Mouse (Mus musculus): ENCODE results near the gene Gm21985. TPM values are rescaled to one million over a fixed set of nuclear protein-coding genes. Genes with fewer than 3 reads are reported as not detected.

The Gm21985 gene
- total RNA-seq (2015; ENCODE audit: low replicate concordance) = 1.4 TPM in 1 of 2 replicates, not detected in the other
- total RNA-seq (2017; ENCODE audit: low replicate concordance) = 1.3 and 9.0 TPM in 2 replicates

DNA sequence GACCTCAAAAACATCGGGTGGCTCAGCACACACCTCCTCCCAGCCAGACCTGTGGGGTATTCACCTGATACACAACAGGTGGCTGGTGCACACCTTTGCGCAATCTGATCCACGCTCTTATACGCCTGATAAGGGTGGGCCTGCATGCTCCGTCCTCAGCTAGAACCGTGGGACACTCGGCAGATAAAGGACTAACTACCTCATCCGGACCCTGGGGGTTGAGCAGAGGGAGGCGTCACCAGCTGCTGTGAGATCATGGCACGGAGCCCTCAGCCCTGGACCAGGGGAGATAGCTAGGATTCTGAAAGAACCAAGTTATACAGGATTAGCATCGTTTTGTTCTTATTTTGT, at the start of gene Gm21985:
TSS of gene Gm21985 (plus strand) at position 73 of the 351 bp plus-strand sequence.
- ATAC-seq (replicated peaks; ENCODE audit: low FRiP score, poor library complexity, severe bottlenecking) = peak; percentile 61

- ATAC-seq (replicated peaks; ENCODE audit: low FRiP score, poor library complexity, severe bottlenecking) = no peak
Observed at GRCm38 (mm10) chr2:112217614-112218013, 48.5 kb upstream of the Gm21985 start.

- ATAC-seq (replicated peaks; ENCODE audit: low FRiP score, poor library complexity, severe bottlenecking) = no peak
Observed at GRCm38 (mm10) chr2:112220880-112221279, 45.2 kb upstream of the Gm21985 start.

GRCm38 (mm10) chr2:112222607-112223006, 43.5 kb upstream of the Gm21985 start:
- no peak for ATAC-seq (replicated peaks; ENCODE audit: low FRiP score, poor library complexity, severe bottlenecking)

DNA sequence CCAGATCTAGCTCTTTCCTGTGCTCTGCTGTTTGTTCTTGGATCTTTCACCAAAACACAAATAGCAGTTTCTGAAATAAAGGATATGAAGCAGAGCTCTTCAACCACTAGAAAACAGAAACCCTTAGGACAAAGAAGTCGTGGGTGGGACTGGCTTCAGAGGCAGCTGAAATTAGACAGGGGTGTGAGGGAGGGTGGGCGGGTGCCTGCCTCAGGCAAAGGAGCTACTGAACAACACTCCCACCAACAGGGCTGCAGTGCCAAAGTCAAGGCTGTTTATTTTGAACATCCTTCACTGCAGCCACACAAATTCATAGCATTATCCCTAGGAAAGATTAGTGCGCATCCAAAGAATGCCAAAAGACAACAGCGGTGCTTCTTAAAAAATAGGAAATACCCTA, 41.8 kb upstream of the Gm21985 start:
- ATAC-seq (replicated peaks; ENCODE audit: low FRiP score, poor library complexity, severe bottlenecking) = no peak

GRCm38 (mm10) chr2:112232623-112233022, 33.5 kb upstream of the Gm21985 start:
- no peak for ATAC-seq (replicated peaks; ENCODE audit: low FRiP score, poor library complexity, severe bottlenecking)

DNA sequence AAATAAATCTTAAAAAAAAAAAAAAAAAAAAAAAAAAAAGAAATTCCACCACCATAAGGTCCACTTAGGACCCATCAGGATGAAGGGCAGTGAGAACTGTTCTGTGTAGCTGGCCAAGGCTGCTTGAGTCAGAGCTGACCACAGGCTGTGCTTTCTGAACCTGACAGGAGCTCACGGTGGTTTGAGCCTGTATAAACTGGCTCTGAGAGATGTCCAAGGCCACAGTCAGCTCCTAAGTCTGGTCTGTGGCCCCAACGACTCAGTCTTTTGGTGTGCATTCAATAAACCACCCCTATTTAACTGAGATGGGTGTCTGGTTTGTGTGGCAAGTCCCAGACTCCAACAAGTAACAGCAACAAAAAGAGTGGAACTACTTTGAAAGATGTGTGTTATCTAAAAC, 29.5 kb upstream of the Gm21985 start:
- ATAC-seq (replicated peaks; ENCODE audit: low FRiP score, poor library complexity, severe bottlenecking) = no peak

GRCm38 (mm10) chr2:112238006-112238405, 28.1 kb upstream of the Gm21985 start:
- ATAC-seq (replicated peaks; ENCODE audit: low FRiP score, poor library complexity, severe bottlenecking) = no peak

DNA sequence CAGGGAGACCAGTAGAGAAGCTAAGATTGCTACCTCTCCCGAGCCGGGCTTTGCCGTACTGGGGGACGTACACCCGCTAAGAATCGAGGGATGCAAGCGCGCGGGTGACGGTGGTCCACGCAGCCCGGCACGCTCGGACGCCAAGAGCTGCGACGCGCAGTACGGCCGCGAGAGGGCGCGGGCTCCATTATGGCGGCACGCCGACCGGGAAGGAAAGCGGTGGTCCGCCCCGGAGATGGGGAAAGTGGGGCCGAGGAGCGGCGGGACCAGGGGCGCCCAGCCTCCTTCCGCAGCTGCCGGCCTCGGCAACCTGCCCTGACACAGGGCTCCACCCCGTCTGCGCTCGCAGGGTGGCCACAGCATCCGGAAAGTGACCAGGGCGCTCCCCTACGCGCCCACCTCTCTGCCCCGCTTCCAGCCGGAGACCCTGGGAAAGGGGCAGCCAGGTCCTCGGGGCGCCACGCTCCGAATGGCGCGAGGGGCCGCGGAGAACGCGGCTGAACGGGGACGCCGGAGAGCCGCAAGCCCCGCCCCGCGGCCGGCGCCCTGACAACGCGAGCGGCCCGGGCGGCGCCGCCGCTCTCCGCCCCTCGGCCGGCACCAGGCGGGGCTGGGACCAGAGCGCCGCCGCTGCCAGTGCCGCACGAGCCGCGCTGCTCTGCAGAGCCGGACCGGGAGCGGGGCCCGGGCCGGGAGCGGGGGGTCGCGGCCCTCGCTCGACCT, 26.7 kb upstream of the Gm21985 start, which contains the start of gene Lpcat4:
TSS of gene Lpcat4 (plus strand) at position 257 of the 723 bp plus-strand sequence.
- peak; percentile 88 for ATAC-seq (replicated peaks; ENCODE audit: low FRiP score, poor library complexity, severe bottlenecking)

GRCm38 (mm10) chr2:112239935-112240721, 26.0 kb upstream of the Gm21985 start:
- no peak for ATAC-seq (replicated peaks; ENCODE audit: low FRiP score, poor library complexity, severe bottlenecking)

DNA sequence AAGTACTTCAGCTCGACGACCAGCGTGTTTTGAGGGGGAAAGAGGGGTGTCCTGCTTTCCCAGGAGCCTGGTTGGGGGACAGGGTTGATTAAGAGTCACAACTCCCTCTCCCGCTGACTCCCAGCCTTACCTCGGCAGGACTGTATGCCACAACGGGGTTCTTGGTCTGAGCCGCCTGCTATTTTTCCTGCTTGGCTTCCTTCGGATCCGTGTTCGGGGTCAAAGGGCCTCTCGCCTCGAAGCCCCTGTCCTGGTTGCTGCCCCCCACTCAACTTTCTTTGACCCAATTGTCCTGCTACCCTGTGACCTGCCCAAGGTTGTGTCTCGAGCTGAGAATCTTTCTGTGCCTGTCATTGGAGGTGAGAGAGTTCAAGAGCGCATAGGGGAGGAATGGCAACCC, 24.3 kb upstream of the Gm21985 start:
- no peak for ATAC-seq (replicated peaks; ENCODE audit: low FRiP score, poor library complexity, severe bottlenecking)

GRCm38 (mm10) chr2:112245307-112245706, 20.8 kb upstream of the Gm21985 start:
- no peak for ATAC-seq (replicated peaks; ENCODE audit: low FRiP score, poor library complexity, severe bottlenecking)

DNA sequence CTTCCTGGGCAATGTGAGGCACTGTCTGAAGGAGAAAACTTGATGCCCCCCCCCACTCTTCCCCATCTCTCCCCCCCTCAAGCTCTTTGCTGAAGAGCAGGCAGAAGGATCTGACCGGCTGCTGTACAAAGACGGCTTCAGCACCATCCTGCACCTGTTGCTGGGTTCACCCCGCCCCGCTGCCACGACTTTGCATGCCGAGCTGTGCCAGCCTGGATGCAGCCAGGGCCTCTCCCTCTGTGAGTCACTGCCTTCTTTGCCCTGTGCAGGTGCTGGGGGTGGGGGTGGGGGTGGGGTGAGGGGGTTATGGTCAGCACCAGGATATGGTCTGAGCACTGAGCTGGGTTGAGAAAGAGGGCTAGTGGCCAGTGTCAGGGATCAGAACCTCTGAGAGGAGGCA, 19.9 kb upstream of the Gm21985 start:
- no peak for ATAC-seq (replicated peaks; ENCODE audit: low FRiP score, poor library complexity, severe bottlenecking)

DNA sequence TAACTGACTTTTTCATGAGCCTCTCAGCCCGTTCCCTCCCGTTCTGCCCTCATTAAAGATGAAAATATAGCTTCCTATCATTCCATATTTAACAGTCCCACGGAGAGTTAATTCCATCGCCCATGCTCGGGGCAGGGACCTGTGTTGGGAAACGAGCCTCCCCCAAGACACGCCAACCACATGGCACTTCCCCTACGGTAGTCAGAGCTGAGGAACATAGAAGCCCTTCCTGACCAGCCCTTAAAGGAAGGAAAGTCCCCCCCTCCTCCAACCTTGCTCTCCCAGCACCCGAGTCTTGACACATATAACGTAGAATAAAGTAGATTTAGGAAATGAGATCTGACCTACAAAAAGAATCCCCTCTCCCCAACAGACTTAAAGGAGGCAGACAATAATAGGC, 18.8 kb upstream of the Gm21985 start:
- ATAC-seq (replicated peaks; ENCODE audit: low FRiP score, poor library complexity, severe bottlenecking) = no peak

DNA sequence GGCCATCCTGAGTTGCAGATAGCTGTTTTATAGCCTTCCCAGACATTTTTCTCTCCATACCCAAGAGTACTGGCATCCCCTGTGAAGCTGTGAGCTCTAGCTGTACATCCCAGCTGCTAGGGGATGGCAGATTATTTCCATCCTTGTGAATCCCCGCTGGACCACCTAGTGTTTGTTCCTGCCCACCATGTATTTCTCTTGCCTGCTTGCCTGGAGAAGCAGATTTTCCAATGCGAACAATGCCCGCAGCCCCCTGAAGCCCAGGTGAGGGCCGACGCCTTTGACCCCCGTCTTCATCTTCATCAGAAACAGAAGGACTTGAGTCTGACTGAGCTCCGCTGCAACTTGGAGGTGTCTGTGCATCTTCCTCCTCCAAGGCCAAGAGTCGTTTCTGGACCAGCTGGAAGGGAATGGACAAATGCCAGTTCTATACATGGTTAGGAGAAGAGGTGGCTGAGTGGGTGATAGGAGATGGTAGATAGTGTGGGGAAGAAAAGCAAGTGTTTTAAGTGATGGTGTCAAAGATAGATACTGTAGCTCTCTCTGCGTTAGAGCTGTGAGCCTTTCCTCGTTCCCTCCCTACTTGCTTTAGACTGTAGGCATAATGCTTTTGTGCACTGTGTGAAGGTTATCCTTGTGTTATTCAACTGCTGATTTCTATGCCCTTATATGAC, 16.2 kb upstream of the Gm21985 start:
- ATAC-seq (replicated peaks; ENCODE audit: low FRiP score, poor library complexity, severe bottlenecking) = no peak

- ATAC-seq (replicated peaks; ENCODE audit: low FRiP score, poor library complexity, severe bottlenecking) = no peak
Observed at GRCm38 (mm10) chr2:112254675-112255515, 11.2 kb upstream of the Gm21985 start.

- ATAC-seq (replicated peaks; ENCODE audit: low FRiP score, poor library complexity, severe bottlenecking) = no peak
Observed at GRCm38 (mm10) chr2:112259241-112259962, 6.7 kb upstream of the Gm21985 start, which contains the start of gene Nutm1. Gene Nutm1 (minus strand): TSS chr2:112259291.

DNA sequence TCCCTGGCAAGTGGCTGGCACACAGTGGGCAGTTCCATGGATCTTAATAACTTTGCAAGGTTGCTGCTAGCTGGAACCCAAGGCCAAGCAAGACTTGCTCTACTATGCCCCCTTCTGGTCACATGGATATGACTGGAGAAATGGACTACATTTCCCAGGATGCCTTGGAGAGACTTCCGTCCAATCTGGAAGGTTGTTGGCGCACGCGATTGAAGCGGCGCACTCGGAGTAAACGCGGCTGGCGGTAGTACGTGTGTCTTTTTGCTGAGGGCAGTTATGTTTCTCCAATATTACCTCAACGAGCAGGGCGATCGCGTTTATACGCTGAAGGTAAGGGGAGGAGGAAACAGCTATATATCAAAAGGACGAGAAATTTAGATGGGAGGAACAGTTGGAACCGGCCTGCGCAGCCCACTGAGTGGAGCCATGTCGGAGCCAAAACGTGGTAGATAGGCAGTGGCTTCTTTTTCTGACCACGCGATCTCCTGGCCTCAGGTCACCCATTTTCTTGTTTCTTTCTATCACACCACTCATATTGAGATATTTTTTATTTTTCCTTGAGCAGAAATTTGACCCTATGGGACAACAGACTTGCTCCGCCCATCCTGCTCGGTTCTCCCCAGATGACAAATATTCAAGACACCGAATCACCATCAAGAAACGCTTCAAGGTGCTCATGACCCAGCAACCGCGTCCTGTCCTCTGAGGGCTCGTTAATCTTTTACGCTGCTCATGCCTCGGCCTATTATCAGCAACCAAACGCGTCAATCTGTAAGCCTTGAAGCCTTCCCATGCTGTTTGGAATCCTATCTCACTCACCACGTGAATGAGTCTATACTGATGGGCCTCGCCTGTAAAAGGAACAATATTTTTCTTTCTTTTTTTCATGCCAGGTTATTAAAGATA, 4.1 kb upstream of the Gm21985 start, which contains the start of gene Nop10:
TSS of gene Nop10 (plus strand) at position 179 of the 906 bp plus-strand sequence.
- peak; percentile 76 for ATAC-seq (replicated peaks; ENCODE audit: low FRiP score, poor library complexity, severe bottlenecking)

Data from erythroid progenitor cell, adult 5-6 weeks (primary cell).